Mouse (Mus musculus) forebrain, postnatal 0 days (tissue): ENCODE data around the gene Slamf6. TPM values are rescaled to one million over a fixed set of nuclear protein-coding genes. Genes with fewer than 3 reads are reported as not detected.
"Not testable (repeated sequence)": the region's sequence is repeated elsewhere in the genome, so short reads cannot be mapped to it uniquely, and the experiment has no call there.

Experiments used
- ATAC-seq: fragments of 200-750 bp; cut with Nextera tagmentation; 2 replicates; pipeline ENCODE4 v1.8.0; 2017; ENCODE audit warnings: mild to moderate bottlenecking, moderate library complexity
- DNase-seq: peaks from one replicate; pipeline ENCODE4 v3.0.0-alpha.2; 2015
- H3K27ac ChIP-seq: fragments of 300-500 bp; sonication (generic); 2 replicates; pipeline ENCODE4 v1.5.1; 2014; ENCODE audit warnings: low read depth, mild to moderate bottlenecking, antibody characterized with exemption, low read length, moderate library complexity, mixed read lengths
- H3K27me3 ChIP-seq: fragments of 300-500 bp; sonication (generic); 2 replicates; pipeline ENCODE4 v1.6.1; 2014; ENCODE audit warnings: mild to moderate bottlenecking, low read length, mixed read lengths; ENCODE audit not compliant: insufficient read depth
- H3K36me3 ChIP-seq: fragments of 300-500 bp; sonication (generic); 2 replicates; pipeline ENCODE4 v1.6.1; 2014; ENCODE audit warnings: mild to moderate bottlenecking, moderate library complexity; ENCODE audit not compliant: insufficient read depth
- H3K4me1 ChIP-seq: fragments of 300-500 bp; sonication (generic); 2 replicates; pipeline ENCODE4 v1.6.1; 2014; ENCODE audit warnings: antibody characterized with exemption; ENCODE audit not compliant: insufficient read depth
- H3K4me2 ChIP-seq: fragments of 300-500 bp; sonication (generic); 2 replicates; pipeline ENCODE4 v1.6.1; 2014; ENCODE audit warnings: low read depth, mild to moderate bottlenecking, moderate library complexity
- H3K4me3 ChIP-seq: fragments of 300-500 bp; sonication (generic); 2 replicates; pipeline ENCODE4 v1.5.1; 2014; ENCODE audit warnings: low read depth, low read length, mixed read lengths
- H3K9ac ChIP-seq: fragments of 300-500 bp; sonication (generic); 2 replicates; pipeline ENCODE4 v1.6.1; 2014; ENCODE audit warnings: mild to moderate bottlenecking
- H3K9me3 ChIP-seq: fragments of 300-500 bp; sonication (generic); 2 replicates; pipeline ENCODE4 v1.6.1; 2016; ENCODE audit warnings: low read length
- CTCF ChIP-seq: sonication (generic); IDR thresholded peaks from 2 replicates; pipeline ENCODE4 v1.5.1; 2016; ENCODE audit warnings: antibody characterized with exemption, control low read depth, low read depth
- WGBS: fragments of 180-500 bp; shearing (Covaris S2); extraction: QIAGEN DNeasy Blood & Tissue Kit; methylation state at CpG from one replicate; pipeline ENCODE4 v1.1.7; 2014; 5-methylcytosine and 5-hydroxymethylcytosine counted together
- polyA plus RNA-seq: library from polyadenylated mRNA; unstranded; fragments of >200 nt; fragmentation: Nextera tagmentation; extraction: Ambion mirVana; gene quantifications from 2 replicates; pipeline ENCODE4 v1.2.1, GENCODE M21; 2015
- total RNA-seq: library from RNA; depleted of rRNA; stranded (reverse); fragments of >200 nt; gene quantifications from 2 replicates; pipeline ENCODE4 v1.2.3, GENCODE M21; 2014; rRNA removed

Slamf6 gene
- not detected in 2 replicates for total RNA-seq
- polyA plus RNA-seq, result 0.14 and 0.34 TPM in 2 replicates

GRCm38 (mm10) chr1:171917305-171918039 lies at the start of gene Slamf6:
Gene Slamf6, plus strand, starts transcription at chr1:171917515.
- WGBS, result 88% methylated on average over 14 of the region's 14 CpGs
- H3K36me3 ChIP-seq, result no peaks in the 10 kb centered on the region
- no peaks in the 10 kb centered on the region for H3K9me3 ChIP-seq
- no peak within 1 kb of the TSS for H3K9ac ChIP-seq
- ATAC-seq (no peak), DNase-seq (no peak)
- H3K4me3 ChIP-seq, result no peak within 1 kb of the TSS
- H3K4me1 ChIP-seq, result no peaks in the 10 kb centered on the region
- no peaks in the 10 kb centered on the region for H3K27me3 ChIP-seq
- no peak within 1 kb of the TSS for H3K27ac ChIP-seq
- no peak within 1 kb of the TSS for H3K4me2 ChIP-seq
- no peak for TF ChIP-seq CTCF

- TF ChIP-seq CTCF, result no peak
- H3K36me3 ChIP-seq, result no peaks in the 10 kb centered on the region
- no peak overlapping the region for H3K9ac ChIP-seq
- DNase-seq (peak; percentile 4), ATAC-seq (0 out of 2 replicates have a peak, but pooled peaks have one; percentile 8)
- H3K27me3 ChIP-seq, result no peaks in the 10 kb centered on the region
- no peaks in the 10 kb centered on the region for H3K4me1 ChIP-seq
- no peak overlapping the region for H3K27ac ChIP-seq
- no peaks in the 10 kb centered on the region for H3K9me3 ChIP-seq
- WGBS, result 65% methylated on average over 1 of the region's 1 CpGs
- no peak overlapping the region for H3K4me3 ChIP-seq
- no peak overlapping the region for H3K4me2 ChIP-seq
These were observed 30.3 kb upstream of the Slamf6 start for GRCm38 (mm10) chr1:171886989-171887388.

- 86% methylated on average over 5 of the region's 5 CpGs for WGBS
- not testable (repeated sequence) for DNase-seq
These were observed 22.0 kb upstream of the Slamf6 start, which contains the start of gene Gm10521 for GRCm38 (mm10) chr1:171895364-171895763. Gene Gm10521, plus strand, starts transcription at chr1:171895664.

GRCm38 (mm10) chr1:171904011-171904410 lies 13.3 kb upstream of the Slamf6 start:
- DNase-seq (no peak), ATAC-seq (no peak)
- no peak for TF ChIP-seq CTCF
- H3K27me3 ChIP-seq, result no peaks in the 10 kb centered on the region
- no peaks in the 10 kb centered on the region for H3K36me3 ChIP-seq
- WGBS, result 84% methylated on average over 1 of the region's 1 CpGs
- no peaks in the 10 kb centered on the region for H3K9me3 ChIP-seq
- no peak overlapping the region for H3K9ac ChIP-seq
- no peak overlapping the region for H3K27ac ChIP-seq
- no peak overlapping the region for H3K4me3 ChIP-seq
- H3K4me2 ChIP-seq, result no peak overlapping the region
- H3K4me1 ChIP-seq, result no peaks in the 10 kb centered on the region

More at GRCm38 (mm10) chr1:171895364-171895763, 22.0 kb upstream of the Slamf6 start, which contains the start of gene Gm10521:
- not testable (repeated sequence) for H3K4me1 ChIP-seq, H3K27ac ChIP-seq, H3K36me3 ChIP-seq, H3K27me3 ChIP-seq, H3K9ac ChIP-seq, ATAC-seq, H3K9me3 ChIP-seq, H3K4me2 ChIP-seq, H3K4me3 ChIP-seq

GRCm38 (mm10) chr1:171915638-171916458 lies 1.5 kb upstream of the Slamf6 start:
- ATAC-seq, result no peak
- no peaks in the 10 kb centered on the region for H3K4me1 ChIP-seq
- H3K4me3 ChIP-seq, result no peak overlapping the region
- H3K9me3 ChIP-seq, result no peaks in the 10 kb centered on the region
- no peak for DNase-seq
- no peak for TF ChIP-seq CTCF
- H3K9ac ChIP-seq, result no peak overlapping the region
- H3K4me2 ChIP-seq, result no peak overlapping the region
- 75% methylated on average over 13 of the region's 13 CpGs for WGBS
- H3K27ac ChIP-seq, result no peak overlapping the region
- H3K36me3 ChIP-seq, result no peaks in the 10 kb centered on the region
- H3K27me3 ChIP-seq, result no peaks in the 10 kb centered on the region

GRCm38 (mm10) chr1:171918136-171918920 lies 1.0 kb downstream of the Slamf6 start:
- Histone ChIP-seq H3K27ac (no peak overlapping the region), H3K27me3 (no peaks in the 10 kb centered on the region), H3K4me3 (no peak overlapping the region), H3K36me3 (no peaks in the 10 kb centered on the region), H3K4me2 (no peak overlapping the region), H3K9ac (no peak overlapping the region), H3K4me1 (no peaks in the 10 kb centered on the region), H3K9me3 (no peaks in the 10 kb centered on the region)
- TF ChIP-seq CTCF, result no peak
- DNase-seq (no peak), ATAC-seq (no peak)
- 86% methylated on average over 12 of the region's 12 CpGs for WGBS
